Comparison of ENCODE assay signal across 1 mouse cellular context in genomic region chr7:128294785-128295184, GRCm38 (mm10).
TF ChIP-seq lines count a peak whose summit lies in the region.

No protein-coding gene starts in this region.

TF ChIP-seq in MEL, 35 proteins besides CTCF, POLR2A, EP300 and RAD21:
- TF ChIP-seq ETS1 (IDR thresholded peaks at IDR 0.05; ENCODE audit: low read depth, low read length) (no peak), MXI1 (IDR thresholded peaks at IDR 0.05; ENCODE audit: low read depth, low read length) (peak; percentile 27; the same call in 1 of the 2 replicates)
